Mouse (Mus musculus) lung, embryonic 16.5 days (tissue): ENCODE measurements at regions not wholly inside any gene's neighbourhood (a gene's known extent, or its start where the extent isn't known, plus 50 kb on each side); places are given as distances from the start of the nearest gene placed in this dataset.

Source experiments
- ATAC-seq: fragments of 200-750 bp; cut with Nextera tagmentation; 2 replicates; pipeline ENCODE4 v1.8.0; 2017; ENCODE audit warnings: low read depth, mild to moderate bottlenecking, moderate library complexity
- H3K27ac ChIP-seq: fragments of 300-500 bp; sonication (generic); 2 replicates; pipeline ENCODE4 v1.5.1; 2014; ENCODE audit warnings: mild to moderate bottlenecking, control low read depth, low read length
- H3K27me3 ChIP-seq: fragments of 300-500 bp; sonication (generic); 2 replicates; pipeline ENCODE4 v1.6.1; 2014; ENCODE audit warnings: low read depth, low read length, mixed read lengths; ENCODE audit not compliant: control insufficient read depth, insufficient read depth
- H3K36me3 ChIP-seq: fragments of 300-500 bp; sonication (generic); 2 replicates; pipeline ENCODE4 v1.6.1; 2014; ENCODE audit warnings: low read length; ENCODE audit not compliant: control insufficient read depth, insufficient read depth
- H3K4me1 ChIP-seq: fragments of 300-500 bp; sonication (generic); replicated peaks from 2 replicates; pipeline ENCODE4 v1.6.1; 2014; ENCODE audit warnings: low read length, mixed read lengths; ENCODE audit not compliant: control insufficient read depth, insufficient read depth
- H3K4me2 ChIP-seq: fragments of 300-500 bp; sonication (generic); 2 replicates; pipeline ENCODE4 v1.6.1; 2014; ENCODE audit warnings: low read depth, low read length, control low read depth
- H3K4me3 ChIP-seq: fragments of 300-500 bp; sonication (generic); 2 replicates; pipeline ENCODE4 v1.5.1; 2014; ENCODE audit warnings: mild to moderate bottlenecking, low read length, control low read depth
- H3K9ac ChIP-seq: fragments of 300-500 bp; sonication (generic); 2 replicates; pipeline ENCODE4 v1.6.1; 2014; ENCODE audit warnings: low read length, control low read depth
- H3K9me3 ChIP-seq: fragments of 300-500 bp; sonication (generic); 2 replicates; pipeline ENCODE4 v1.6.1; 2016; ENCODE audit warnings: low read length; ENCODE audit not compliant: control insufficient read depth
- WGBS: fragments of 180-500 bp; shearing (Covaris S2); extraction: QIAGEN DNeasy Blood & Tissue Kit; methylation state at CpG from one replicate; pipeline ENCODE4 v1.1.7; 2014; 5-methylcytosine and 5-hydroxymethylcytosine counted together

DNA sequence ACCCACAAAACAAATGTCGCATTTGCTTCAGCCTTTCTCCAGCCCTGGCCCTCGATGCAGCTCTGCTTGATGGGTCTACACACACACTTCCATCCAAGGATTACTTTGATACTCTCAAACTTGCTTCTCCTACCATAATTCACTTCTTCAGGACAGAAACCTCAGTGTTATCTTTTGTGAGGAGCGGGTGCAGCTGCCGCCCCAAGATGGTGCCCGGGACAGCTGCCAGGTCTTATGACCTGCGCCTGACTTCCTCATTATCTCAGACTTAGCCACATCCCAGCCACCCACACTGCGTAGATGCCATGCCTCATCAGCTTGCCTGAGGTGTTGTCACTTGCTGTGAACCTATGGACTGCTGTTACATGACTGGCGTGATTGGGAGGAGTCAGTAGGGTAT is 762.5 kb downstream of the Rfpl4b start:
- ATAC-seq, result no peak
- 73% methylated on average over 8 of the region's 8 CpGs for WGBS
- H3K27ac ChIP-seq, result no peak overlapping the region

DNA sequence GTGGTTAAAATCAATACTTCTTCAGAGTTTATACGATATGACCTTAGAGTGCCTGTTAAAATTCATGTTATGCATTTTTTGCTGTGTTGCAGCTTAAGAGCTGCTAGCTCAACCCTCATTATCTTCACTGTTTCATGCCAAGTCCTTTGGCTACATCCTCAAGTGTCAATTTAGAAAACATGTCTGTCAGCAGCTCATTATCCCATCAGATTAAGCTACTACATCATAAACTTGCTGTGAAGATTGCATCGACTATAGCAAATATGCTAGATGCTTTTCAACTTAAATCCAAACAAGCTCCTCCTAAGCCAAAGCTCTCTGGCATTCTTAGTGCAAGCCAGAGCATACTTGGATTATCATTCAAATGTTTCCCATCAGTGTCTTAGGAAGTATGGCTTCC is 811.1 kb downstream of the Rfpl4b start:
- no peaks in the 10 kb centered on the region for H3K27me3 ChIP-seq
- 40% methylated on average over 2 of the region's 2 CpGs for WGBS
- peak; percentile 88 for ATAC-seq
- H3K9ac ChIP-seq, result no peak overlapping the region
- H3K36me3 ChIP-seq, result no peaks in the 10 kb centered on the region
- no peak overlapping the region for H3K4me3 ChIP-seq
- no peaks in the 10 kb centered on the region for H3K4me1 ChIP-seq
- H3K9me3 ChIP-seq, result no peaks in the 10 kb centered on the region
- no peak overlapping the region for H3K27ac ChIP-seq
- no peak overlapping the region for H3K4me2 ChIP-seq

More for the DNA sequence above, 762.5 kb downstream of the Rfpl4b start:
- Histone ChIP-seq H3K36me3 (no peaks in the 10 kb centered on the region), H3K4me1 (no peaks in the 10 kb centered on the region), H3K27me3 (no peaks in the 10 kb centered on the region), H3K9me3 (no peaks in the 10 kb centered on the region; the same call in 1 of the 2 replicates), H3K4me2 (no peak overlapping the region), H3K9ac (no peak overlapping the region), H3K4me3 (no peak overlapping the region)

DNA sequence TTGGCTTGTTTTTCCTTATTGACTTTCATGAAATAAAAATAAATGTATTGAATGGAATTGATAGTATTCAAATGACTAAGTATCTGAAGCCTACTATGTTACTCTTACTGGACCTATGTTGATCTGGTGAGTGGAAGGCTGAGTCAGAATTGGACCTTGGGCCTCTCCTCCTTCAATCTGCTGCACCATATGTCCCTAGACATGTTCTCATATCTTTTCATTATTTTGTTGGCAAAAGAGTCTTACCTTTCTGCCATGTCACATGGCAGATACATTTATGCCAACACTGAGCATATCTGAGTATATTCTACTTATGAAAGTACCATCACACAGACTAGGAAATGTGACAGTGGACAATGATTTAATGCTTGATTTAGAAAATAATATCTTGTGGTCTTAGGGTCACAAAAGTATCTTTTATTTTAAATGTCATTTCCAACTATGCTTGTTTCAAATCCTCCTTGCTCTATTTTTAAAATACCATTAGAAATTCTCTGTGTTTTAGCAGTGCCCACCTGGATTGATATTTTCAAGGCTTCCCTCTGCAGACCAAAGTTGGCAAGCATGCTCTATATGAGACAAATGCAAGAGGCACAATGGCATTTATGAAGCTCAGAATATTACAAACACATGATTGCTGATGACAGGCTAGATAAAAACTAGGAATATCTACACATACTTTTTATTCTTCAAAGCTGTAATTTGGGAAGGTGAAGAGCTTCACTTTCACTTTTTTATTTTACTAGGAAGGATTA is 825.7 kb downstream of the Rfpl4b start:
- Histone ChIP-seq H3K36me3 (no peaks in the 10 kb centered on the region), H3K9ac (no peak overlapping the region), H3K4me3 (no peak overlapping the region), H3K27ac (no peak overlapping the region), H3K9me3 (no peaks in the 10 kb centered on the region), H3K27me3 (no peaks in the 10 kb centered on the region), H3K4me2 (no peak overlapping the region), H3K4me1 (no peaks in the 10 kb centered on the region)
- no peak for ATAC-seq

DNA sequence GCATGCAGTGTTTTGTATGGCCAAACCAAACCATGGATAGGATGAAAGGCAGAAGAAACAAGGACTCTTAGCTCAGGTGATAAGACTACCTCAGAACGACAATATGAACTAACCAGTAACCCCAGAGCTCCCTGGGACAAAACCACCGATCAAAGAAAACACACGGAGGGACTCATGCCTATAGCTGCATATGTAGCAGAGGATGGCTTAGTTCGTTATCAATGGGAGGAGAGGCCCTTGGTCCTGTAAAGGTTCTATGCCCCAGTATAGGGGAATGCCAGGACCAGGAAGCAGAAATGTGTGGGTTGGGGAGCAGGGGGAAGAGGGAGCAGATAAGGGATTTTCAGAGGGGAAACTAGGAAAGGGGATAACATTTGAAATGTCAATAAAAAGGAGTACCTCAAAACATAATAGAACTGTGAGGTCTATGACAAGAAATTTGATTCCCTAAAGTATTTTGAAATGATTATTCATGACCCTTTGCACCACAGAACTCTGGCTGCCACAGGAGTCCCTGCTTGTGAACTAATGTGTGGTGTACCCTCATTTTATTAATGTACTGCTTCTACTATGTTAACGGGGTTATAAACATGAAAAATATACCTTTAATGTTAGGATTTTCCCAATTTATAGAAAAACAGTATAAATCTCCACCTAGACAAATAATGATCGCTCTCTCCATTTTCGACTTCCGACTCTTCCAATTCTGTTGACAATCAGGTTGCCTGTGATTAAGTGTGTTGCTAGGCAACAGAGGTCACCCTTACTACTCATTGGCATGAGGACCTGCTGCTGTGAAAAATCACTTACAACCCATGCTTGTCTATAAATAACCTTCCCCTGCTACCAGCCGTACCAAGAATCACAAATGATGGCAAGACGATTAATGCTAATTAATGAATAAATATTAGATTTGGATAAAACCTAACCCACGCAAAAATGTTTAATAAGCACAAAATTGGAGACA is 833.0 kb downstream of the Rfpl4b start:
- H3K4me2 ChIP-seq, result no peak overlapping the region

DNA sequence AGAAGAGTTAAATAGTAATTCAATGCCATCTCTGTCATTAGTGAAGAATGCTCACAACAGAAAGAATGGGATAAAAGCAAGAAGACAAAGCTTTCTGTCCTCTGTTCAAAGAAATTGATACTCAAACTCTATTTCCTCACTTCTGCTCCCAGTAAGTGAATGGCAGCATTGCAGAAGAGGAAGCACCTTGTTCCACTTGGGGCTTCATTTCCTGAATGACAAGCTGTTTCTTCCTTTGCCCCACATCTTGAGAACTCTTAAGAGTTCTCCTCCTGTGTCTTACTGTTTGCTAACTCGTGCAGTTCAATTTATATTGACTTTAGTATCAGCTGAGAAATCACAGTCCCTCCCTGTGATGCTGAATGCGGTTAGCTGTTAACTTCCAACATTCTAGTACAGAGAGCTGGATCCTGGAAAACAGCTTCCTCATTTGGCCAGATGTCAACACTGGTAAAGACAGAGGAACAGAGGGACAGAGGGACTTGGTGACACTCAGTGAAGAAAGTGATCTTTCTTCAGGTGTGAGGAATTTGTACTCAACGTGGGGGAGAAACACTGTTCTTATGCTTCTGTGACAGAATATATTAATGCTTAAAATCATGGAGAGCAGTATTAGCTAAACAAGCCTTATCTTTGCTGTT is 840.3 kb upstream of the Marcks start:
- H3K4me3 ChIP-seq, result no peak overlapping the region
- WGBS, result 31% methylated on average over 3 of the region's 3 CpGs
- H3K4me1 ChIP-seq, result no peaks in the 10 kb centered on the region
- no peak for ATAC-seq
- no peaks in the 10 kb centered on the region for H3K9me3 ChIP-seq
- H3K27ac ChIP-seq, result no peak overlapping the region
- no peaks in the 10 kb centered on the region for H3K36me3 ChIP-seq
- no peak overlapping the region for H3K9ac ChIP-seq
- no peak overlapping the region for H3K4me2 ChIP-seq
- no peaks in the 10 kb centered on the region for H3K27me3 ChIP-seq

More for the DNA sequence above, 833.0 kb downstream of the Rfpl4b start:
- WGBS, result 55% methylated on average over 11 of the region's 11 CpGs
- Histone ChIP-seq H3K9ac (no peak overlapping the region), H3K36me3 (no peaks in the 10 kb centered on the region), H3K27ac (no peak overlapping the region), H3K4me3 (no peak overlapping the region), H3K27me3 (no peaks in the 10 kb centered on the region), H3K4me1 (no peaks in the 10 kb centered on the region), H3K9me3 (no peaks in the 10 kb centered on the region)
- no peak for ATAC-seq

DNA sequence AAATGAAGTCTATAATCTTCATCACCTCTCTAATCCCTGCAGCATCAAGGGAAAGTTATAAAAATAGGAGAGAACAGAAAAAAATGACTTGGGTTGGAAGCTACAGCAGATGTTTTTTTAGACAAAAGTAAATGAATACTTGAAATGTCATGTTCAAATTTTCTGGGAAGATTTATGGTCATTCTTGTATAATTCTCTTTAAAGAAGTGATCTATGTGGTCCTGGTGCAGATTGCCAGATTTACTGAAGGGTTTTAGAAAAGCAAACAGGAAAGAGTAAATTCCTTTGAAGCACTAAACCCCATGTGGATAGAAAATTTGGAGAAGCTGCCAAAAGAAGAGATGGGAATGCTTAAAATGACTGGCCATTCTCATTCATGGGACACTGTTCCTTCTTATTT is 821.3 kb upstream of the Marcks start:
- Histone ChIP-seq H3K4me3 (no peak overlapping the region), H3K4me1 (no peaks in the 10 kb centered on the region), H3K9ac (no peak overlapping the region), H3K4me2 (no peak overlapping the region), H3K27ac (no peak overlapping the region), H3K27me3 (no peaks in the 10 kb centered on the region), H3K36me3 (no peaks in the 10 kb centered on the region), H3K9me3 (no peaks in the 10 kb centered on the region)
- no peak for ATAC-seq

DNA sequence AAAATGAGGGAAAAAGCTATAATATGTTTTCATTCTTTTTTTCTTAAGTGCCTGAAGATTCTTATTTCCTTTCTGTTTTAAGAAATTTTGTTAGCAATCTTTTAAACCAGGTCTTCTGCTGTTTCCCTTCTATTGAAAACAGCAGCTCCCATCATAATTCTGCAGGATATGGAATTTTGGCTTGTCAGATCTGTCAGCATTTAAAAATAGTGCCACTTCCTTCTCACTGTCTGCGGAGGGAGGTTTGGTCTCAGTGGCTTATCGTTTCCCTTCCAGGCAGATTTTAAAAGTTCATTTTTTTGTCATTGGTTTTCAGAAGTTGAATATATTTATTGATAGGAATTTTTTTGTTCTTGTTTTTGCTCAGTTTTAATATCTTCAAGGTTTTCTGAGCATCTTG is 776.1 kb upstream of the Marcks start:
- ATAC-seq, result no peak
- 48% methylated on average over 2 of the region's 2 CpGs for WGBS
- Histone ChIP-seq H3K4me1 (no peaks in the 10 kb centered on the region), H3K4me3 (no peak overlapping the region), H3K9ac (no peak overlapping the region), H3K36me3 (no peaks in the 10 kb centered on the region), H3K27ac (no peak overlapping the region), H3K4me2 (no peak overlapping the region), H3K27me3 (no peaks in the 10 kb centered on the region), H3K9me3 (no peaks in the 10 kb centered on the region)

DNA sequence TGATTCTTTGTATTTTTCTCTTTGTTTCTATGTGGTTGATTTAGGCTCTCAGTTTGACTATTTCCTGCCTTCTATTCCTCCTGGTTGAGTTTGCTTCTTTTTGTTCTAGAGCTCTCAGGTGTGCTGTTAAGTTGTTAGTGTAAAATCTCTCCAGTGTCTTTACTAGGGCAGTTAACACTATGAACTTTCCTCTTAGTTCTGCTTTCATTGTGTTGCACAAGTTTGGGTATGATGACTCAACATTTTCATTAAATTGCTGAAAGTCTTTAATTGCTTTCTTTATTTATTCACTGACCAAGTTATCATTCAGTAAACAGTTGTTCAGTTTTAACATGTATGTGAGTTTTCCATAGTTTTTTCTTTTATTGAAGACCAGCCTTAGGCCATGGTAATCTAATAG is 772.9 kb upstream of the Marcks start:
- H3K4me2 ChIP-seq, result no peak overlapping the region
- H3K27ac ChIP-seq, result no peak overlapping the region
- H3K4me3 ChIP-seq, result no peak overlapping the region
- no peaks in the 10 kb centered on the region for H3K9me3 ChIP-seq
- H3K9ac ChIP-seq, result no peak overlapping the region
- ATAC-seq, result no peak
- no peaks in the 10 kb centered on the region for H3K4me1 ChIP-seq
- H3K36me3 ChIP-seq, result no peaks in the 10 kb centered on the region
- no peaks in the 10 kb centered on the region for H3K27me3 ChIP-seq

DNA sequence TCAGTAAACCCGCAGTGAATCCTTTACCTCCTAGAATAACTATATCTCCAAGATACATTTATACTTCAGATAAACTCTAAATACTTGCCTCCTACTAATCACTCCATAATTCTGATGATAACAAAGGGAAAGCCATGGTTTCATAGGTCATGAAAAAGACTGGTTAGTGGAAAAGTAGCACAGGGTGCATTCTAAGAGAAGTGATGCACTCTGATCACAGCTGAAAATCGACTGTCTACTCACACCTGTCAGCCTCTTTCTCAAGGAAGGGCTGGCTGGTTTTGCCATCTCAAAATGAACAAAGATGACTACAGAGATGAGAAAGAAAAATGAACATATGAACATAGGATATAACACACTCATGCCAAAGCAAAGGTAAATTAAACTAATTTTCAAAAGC is 769.6 kb upstream of the Marcks start:
- Histone ChIP-seq H3K4me1 (no peaks in the 10 kb centered on the region), H3K27me3 (no peaks in the 10 kb centered on the region), H3K4me3 (no peak overlapping the region), H3K27ac (no peak overlapping the region), H3K4me2 (no peak overlapping the region), H3K9ac (no peak overlapping the region), H3K36me3 (no peaks in the 10 kb centered on the region), H3K9me3 (no peaks in the 10 kb centered on the region)
- 55% methylated on average over 2 of the region's 2 CpGs for WGBS
- ATAC-seq, result no peak
